Mouse (Mus musculus): ENCODE measurements around the gene Ipo7.
"Not testable (repeated sequence)": the region's sequence is repeated elsewhere in the genome, so short reads cannot be mapped to it uniquely, and the experiment has no call there.

The Ipo7 gene

DNA sequence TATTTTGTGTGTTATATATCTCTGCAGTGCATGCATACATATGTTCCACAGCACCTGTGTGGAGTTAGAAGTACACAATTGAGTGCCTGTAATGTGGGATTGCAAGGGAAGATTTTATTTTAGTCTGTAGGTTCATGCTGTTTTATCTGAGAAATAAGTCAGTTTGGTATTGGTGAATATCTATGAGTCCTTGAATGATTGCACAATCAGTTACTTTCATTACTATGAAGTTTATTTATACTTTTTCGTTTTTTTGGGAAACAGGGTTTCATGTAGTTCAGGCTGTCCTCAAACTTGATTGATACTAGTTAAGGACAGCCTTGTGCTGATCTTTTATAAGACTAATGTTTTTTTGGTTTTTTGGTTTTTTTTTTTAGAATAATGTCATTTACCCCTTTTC is 5.5 kb downstream of the Ipo7 start:
- no peak for DNase-seq

DNA sequence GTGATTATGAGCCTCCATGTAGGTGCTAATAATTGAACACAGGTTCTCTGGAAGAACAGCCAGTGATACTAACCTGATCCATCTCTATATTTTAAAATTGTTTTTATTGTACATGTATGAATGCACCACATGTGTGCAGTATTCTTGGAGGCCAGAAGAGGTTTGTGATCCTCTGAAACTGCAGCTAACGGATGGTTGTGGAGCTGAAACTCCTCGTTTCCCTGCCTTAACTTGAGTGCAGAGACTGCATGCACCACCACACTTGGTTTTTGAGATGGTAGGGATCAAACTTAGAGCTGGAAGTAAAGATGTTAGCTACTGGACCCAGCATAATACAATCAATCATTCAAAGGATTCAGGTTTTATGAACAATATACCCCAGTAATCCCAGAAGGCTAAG is 8.5 kb downstream of the Ipo7 start:
- no peak for DNase-seq

DNA sequence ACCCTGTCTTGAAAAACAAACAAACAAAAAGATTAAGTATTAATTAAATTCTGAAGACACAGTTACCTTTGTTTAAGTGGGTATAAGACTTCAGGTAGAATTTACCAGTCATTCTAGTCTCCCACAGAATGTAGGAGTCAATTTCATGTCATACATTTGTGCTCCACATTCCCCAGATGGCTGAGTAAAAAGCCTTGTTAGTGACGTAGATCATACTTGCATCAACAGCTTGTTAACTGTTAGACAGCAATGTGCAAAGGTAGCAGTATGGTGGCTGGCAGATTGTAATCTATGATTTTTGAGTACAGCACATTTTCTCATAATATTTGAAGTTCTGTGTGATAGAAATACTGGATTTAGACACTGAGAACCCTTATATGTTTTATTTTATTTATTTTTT is 10.8 kb downstream of the Ipo7 start:
- DNase-seq, result no peak

DNA sequence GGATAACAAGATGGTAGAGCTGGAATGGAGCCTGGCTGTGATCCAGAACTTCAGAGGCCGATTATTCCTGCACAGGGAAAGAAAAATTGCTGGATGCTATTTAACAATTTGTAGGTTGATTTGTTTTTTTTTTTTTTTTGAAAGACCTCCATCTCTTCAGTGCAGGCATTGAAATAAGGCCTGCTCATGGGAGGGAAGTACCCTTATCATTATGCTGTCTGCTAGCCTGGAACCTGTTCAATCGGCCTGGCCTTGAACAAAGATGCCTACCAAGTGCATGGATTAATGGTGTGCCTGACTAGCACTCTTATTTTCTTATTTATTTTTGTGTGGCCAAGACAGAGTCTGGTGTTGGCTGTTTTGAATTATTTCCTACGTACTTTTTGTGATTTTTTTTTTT is 12.3 kb downstream of the Ipo7 start:
- no peak for DNase-seq

DNA sequence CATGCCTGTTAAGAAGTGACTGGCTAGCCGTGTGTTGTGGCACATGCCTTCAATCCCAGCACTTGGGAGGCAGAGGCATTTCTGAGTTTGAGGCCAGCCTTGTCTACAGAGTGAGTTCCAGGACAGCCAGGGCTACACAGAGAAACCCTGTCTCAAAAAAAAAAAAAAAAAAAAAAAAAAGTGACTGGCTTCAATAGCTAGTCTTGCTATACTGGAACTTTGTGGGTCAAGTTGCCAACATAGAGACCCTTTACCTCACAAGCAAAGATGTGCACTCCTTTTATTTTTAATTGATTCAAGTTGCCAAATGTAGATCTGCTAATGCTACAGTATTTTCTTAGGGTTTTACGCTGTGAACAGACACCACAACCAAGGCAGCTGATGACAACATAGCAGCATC is 39.6 kb downstream of the Ipo7 start:
- not testable (repeated sequence) for DNase-seq

DNA sequence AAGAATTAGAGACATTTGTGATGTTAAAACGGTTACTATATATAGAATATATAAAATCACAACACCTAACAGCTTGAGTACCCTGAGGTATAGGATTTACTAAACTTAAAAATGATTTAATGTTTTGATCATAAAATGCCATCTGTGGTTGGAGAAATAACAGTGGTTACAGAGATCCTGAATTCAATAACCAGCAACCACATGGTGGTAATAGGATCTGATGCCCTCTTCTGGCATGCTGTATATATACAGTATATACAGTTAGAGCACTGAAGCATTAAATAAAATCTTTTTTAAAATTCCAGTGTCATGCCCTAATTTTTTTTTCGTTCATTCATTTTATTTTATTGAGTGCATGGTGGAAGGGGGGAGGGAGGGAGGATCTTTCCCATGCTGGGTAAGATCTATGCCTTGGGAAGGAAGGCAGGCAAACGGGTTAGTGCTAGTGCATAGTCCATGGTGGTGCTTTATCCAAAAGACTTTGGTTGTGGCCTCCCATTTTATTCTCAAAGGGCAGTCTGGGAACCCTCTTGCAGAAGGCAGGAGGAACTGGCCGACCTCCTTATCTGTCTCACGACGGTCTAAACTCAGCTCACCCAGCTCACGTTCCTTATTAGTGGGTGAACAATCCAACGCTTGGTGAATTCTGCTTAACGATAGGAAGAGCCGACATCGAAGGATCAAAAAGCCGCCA is 41.2 kb downstream of the Ipo7 start:
- DNase-seq, result no peak

DNA sequence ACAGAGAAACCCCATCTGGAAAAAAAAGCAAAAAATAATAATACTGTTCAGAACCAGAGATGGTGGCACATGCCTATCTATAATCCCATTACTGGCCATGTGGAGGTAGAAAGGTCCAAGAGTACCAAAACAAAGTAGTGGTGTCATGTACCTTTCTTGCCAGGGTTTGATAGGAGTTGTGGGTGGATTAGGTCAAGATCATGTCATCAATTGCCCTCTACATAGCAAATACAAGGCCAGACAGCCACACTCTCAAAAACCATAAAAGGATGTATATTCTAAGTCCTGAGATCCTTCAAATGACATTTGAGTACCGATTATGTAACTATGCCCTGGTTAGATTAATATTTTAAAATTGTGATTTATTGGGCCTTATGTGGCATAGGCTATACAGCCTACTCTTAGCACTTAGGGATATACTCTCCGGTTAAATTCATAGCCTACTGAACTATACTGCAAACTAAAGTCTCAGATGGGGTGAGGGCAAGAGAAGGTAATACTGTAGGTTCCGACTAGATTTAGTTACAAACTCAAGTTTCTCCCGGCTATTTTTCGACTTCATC is 42.1 kb downstream of the Ipo7 start:
- DNase-seq, result no peak

DNA sequence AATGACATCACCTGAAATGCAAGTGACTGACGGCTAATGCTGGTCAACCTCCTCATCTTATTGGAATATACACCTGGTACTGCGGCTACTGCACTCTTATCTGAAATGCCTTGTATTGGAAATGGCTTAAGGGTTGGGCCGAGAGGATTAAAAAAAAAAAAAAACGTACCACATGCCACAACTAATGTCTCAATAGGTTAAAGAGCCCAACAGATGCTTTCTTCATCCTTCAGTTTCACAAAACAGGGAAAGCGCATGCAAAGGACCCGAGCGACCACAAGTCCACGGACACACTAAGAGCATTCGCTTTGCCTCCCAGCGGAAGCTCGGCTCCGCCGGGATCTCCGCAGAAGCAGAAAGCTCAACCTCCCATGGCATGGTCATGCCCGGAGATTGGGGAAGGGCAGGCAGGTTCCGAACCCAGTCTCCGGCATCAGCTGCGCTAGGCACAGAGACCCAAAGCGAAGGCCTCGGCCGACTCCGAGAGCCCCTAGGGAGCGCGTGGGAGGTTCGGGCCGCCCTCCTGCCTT is 42.7 kb downstream of the Ipo7 start:
- no peak for DNase-seq

DNA sequence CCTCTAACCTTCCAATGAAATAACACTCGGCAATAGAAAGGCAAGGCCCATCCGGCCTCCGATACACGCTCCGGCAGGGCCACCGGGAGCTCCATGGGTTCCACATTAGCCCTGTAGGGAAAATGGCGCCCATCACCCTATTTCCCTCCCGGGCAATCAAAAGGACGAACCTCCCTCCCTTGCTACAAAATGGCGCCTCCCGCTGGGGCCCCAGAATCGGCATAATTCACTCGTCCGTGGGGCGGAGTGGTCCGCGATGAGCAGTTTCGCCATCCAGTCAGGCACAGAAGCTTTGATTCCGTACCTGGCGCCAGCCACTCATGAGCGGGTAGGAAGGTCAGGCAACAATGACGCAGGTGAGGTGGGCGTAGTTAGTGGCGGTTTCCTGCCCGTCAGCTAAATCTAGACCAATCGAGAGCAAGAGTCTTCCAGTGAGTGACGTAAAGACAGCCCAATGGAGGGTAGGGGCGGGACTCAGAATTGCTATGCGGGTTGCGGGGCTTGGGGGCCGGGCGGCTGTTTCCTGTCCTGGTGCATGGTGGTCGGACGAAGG is 43.2 kb downstream of the Ipo7 start, which contains the start of gene Zfp143:
Zfp143 (plus strand) TSS at position 19 of the 553 bp plus-strand sequence.
- peak; percentile 100 for DNase-seq

DNA sequence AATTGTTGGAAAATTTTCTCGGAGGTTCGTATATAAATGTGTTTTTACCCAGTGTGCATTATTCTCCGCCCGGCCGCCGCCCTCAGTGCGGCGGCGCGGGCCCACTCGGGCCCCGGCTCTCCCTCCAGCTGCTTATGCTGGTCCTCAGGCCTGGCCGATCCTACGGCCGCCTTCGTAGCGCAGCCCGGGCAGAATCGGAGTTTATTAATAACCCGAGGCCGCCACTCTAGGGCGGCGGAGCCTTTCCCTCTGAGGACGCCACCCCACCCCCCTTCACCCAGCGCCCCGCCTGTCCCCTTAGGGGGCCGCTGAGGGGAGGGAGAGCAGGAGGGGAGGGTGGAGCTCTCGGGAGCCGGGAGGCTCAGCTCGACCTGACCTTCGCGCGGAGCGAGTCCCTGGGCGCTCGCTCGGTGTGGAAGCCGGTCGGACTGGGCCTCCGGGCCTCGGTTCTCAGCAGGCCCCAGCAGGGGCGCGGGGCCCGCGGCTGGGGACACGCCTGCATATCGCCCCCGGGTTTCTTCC is 43.7 kb downstream of the Ipo7 start:
- peak; percentile 75 for DNase-seq

DNA sequence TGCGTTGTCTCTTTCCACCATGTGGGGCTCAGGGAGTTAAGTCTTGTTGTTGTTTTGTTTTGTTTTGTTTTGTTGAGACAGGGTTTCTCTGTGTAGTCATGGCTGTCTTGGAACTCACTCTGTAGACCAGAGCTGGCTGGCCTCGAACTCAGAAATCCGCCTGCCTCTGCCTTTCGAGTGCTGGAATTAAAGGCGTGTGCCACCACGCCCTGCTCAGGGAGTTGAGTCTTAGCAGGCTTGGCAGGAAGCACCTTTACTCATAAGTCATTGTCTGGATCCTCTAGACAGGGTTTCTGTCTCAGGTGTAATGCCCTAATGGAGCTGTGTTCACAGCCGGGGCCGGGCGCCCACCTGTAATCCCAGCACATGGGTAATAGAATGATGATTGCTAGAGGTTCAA is 45.7 kb downstream of the Ipo7 start:
- no peak for DNase-seq

DNA sequence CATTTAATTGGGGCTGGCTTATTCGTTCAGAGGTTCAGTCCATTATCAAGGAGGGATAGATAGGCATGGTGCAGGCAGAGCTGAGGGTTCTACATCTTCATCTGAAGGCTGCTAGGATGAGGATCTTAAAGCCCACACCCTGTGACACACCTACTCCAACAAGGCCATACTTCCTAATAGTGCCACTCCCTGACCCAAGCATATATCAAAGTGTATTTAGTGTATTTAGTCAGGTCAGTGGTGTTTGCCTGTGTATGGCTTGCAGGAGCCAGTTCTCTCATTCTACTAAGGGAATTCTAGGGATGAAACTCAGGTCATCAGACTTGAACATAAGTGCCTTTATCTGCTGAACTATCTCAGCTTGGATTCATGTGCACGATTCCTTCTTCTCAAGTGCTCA is 51.0 kb downstream of the Ipo7 start:
- DNase-seq, result no peak

DNA sequence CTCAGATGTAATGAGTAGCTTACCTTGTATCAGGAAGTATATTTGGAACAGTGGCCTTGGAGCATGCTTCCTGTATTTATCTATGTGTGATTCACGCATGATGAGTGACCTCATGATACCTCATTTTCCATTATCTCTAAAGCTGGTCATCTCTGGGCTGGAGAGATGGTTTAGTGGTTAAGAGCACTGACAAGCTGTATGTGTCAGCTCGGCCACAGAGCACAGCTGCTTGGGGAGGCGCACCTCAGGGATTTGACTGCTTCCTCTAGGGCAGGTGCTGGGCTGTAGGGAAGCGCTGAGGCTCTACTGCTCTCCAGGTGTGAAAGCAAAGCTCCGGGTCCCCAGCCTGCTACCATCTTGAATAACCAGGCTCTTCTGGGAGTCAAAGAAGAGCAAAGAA is 60.1 kb downstream of the Ipo7 start:
- no peak for DNase-seq

DNA sequence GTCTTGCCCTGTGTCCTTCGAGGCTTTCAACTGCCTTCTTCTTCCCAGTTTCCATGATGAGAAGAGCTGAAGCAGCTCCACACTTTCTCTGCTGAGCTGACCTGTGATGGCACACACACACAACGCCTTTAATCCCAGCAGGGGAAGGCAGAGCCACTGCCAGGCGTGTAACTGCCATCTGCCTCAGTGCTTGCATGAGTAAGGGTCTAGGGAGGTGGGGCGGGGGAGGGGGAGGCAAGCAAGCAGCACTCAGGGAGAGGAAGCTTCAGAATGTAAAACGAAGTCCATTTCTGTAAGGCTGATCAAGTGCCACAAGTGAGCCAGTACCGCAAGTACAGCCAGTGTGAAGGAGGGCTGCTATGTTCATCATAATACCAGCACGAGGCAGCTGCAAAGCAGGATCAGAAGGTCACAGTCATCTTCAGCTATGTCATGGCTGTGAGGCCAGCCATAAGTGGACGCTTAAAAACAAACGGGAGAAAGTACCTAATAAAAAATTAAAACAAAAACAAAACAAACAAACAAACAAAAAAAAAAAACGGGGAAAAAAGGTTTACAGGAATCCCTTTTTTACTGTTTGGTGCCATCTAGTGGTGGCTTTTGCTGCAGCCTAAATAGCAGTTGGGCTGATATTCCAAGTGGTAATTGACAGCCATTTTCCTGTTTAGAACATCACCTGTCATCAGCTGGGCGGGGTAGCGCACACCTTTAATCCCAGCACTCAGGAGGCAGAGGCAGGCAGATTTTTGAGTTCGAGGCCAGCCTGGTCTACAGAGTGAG is 65.5 kb downstream of the Ipo7 start:
- DNase-seq, result peak; percentile 60

DNA sequence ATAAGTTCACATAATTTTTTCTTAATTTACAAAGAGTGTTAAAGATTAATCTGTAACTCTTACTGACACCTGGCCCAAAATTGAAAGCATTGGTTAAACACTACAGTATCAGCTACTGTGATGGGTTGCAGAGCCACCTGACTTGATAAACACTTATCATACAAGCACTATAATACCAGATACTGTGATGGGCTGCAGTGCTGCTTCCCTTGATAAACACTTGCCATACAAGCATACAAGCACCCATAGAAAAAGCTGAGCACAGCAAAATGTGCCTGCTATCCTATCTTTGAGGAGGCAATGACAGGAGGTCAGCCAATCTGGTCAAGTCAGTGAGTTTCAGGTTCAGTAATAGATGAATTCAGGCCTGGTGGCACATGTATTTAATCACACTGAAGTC is 67.1 kb downstream of the Ipo7 start:
- DNase-seq, result no peak

DNA sequence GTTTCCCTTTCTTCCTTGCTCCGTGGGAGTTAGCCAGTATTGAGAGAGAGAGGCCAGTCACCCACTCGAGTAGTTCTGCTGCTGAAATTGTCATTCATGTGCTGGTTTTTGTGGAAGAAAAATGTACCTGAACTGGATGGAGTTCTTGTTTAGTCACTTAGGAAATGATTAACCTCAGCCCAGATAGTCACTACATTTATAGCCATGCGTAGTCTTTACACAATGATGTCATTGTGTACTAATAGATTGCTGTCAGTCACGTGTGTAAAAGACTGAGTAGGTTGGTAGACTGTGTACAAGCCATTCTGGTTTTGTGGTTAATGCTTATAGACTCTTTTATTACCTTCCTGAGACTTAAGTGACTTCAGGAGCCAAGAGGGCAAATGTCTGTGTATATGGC is 69.8 kb downstream of the Ipo7 start:
- DNase-seq, result no peak

DNA sequence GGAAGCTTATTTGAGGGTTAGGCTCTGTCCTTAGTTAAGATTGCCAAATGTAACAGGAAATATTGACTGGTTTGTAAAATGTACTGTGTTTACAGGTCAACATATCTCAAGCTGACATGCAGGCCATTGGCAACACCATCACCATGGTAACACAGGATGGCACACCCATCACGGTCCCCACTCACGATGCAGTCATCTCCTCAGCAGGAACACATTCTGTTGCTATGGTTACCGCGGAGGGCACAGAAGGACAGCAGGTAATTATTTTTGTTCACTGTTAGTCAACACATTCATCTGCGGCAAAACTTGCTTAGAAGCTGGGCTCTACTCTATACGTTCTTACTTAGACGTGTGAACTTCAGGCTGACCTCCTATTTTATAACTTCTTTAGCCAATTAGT is 73.6 kb downstream of the Ipo7 start:
- peak; percentile 38 for DNase-seq

DNA sequence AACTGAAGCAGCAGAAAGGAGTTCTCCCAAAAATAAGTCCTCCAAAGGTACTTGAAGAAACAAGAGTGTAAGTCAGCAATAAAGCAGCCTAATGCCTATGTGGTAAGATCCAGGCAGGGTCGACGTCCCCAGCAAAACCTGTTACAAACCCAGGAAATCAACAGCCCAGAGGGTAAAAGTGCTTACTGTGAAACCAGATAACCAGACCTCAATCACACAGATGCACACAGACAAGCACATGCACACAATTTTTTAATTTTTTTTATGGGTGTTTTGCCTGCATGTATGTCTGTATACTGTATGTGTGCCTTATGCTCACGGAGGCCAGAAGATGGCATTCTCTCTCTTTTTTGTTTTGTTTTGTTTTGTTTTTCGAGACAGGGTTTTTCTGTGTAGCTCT is 78.3 kb downstream of the Ipo7 start:
- DNase-seq, result no peak

DNA sequence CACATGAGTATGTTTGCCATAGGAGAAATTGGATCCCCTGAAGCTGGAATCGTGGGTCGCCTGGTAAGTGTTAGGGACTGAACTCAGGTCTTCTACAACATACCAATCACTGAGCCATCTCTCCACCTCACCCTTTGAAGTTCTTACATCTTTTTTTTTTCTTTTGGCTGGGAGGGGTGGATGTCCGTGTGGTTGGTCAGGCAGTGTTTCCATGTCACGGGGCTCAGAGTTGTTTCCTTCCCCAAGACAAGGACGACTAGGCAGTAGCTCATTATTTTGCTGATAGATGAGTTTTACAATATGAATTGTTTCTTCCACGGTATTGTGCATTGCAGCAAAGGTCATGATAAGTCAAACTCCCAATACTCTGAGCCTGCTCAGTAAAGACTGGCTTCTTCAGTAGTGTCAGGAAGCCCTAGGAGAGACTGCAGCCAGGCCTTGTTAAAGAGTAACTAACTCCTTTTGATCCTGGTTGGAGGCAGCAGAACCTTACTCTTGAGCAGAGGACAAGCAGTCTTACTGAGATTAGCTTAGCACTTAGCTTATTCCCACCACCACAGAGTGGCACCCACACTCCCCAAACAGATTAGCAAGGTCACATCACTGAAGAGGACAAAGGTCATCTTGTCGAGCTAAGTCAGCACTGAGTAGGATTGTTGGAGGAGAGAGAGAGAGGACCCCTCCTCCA is 79.2 kb downstream of the Ipo7 start:
- no peak for DNase-seq

DNA sequence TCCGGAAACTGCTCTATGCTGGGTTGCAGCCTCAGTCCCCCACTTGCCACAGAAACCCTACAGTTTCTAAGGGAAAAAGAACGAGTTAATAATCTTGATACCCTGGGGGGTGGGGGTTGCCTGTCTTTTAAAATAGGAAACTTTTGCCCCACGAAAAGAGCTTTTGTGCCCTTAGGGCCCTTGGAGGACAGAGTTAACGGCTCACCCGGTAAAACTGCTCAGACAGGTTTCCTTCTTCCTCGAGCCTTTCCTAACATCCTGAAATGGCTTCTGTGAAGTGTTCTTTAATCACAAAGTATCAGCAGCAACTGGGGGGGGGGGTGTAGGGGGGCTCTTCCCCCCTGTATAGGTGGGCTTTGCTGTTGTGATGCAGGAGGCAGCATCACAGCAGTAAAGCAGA is 82.8 kb downstream of the Ipo7 start:
- no peak for DNase-seq

DNA sequence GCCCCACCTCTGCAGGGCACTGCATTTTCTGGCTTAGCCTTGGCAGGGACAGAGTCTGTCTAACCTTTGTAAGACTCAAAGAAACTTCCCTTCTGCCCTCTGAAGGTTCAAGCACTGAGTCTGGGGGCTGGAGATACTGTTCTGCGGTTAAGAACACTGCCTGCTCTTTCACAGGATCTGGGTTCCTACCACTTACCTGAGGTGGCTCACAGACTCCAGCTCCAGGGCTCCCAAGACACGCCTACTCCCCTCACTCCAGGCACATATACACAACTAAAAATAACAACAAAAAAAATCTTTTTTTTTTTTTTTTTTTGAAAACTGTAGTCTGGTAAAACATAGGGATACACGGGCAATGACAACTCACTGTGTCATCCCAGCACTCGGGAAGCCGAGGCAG is 83.2 kb downstream of the Ipo7 start:
- no peak for DNase-seq

DNA sequence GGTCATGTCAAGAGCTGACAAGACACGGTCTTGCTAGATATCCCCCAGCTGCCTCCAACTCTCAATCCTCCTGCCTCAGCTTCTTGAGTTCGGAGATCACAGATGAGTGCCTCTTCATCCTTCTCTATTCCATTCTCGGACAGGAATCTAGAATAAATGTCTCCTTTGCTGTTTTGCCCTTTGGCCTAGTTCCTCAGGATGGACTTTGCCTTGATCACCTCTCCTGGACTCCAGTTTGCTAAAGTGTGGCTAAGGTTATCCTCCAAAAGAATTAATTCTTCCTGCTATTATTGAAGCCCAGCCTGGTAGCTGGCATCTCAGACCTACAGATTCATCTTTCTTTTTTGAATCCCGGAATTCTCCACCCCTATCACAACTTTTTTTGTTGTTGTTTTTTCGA is 87.0 kb downstream of the Ipo7 start:
- DNase-seq, result no peak

Measured in right cerebral cortex, postnatal 14 days (tissue).